Mouse (Mus musculus) olfactory bulb, adult 2 months (tissue): Measurements from ENCODE around the gene Gmeb1.

Source experiments
- CTCF ChIP-seq: fragments of 200-500 bp; IDR thresholded peaks from 2 replicates; pipeline ENCODE4 v1.5.1; 2012; ENCODE audit warnings: low read depth, mild to moderate bottlenecking, low read length, moderate library complexity; ENCODE audit not compliant: insufficient read depth
- POLR2A ChIP-seq: fragments of 200-500 bp; IDR thresholded peaks from 2 replicates; pipeline ENCODE4 v1.6.1; 2012; ENCODE audit warnings: mild to moderate bottlenecking, low read depth, low read length, moderate library complexity; ENCODE audit not compliant: insufficient read depth

- TF ChIP-seq CTCF (no peak), POLR2A (no peak)
Measured at GRCm38 (mm10) chr4:132194373-132194772, 67.0 kb downstream of the Gmeb1 start.
